Mouse (Mus musculus) cerebellum, adult 9-11 months (tissue): Measurements from ENCODE around the gene Rtl8a.
"Not testable (repeated sequence)": the region's sequence is repeated elsewhere in the genome, so short reads cannot be mapped to it uniquely, and the experiment has no call there.

ENCODE experiments used
- DNase-seq: peaks from one replicate; pipeline ENCODE4 v3.0.0; 2022

The Rtl8a gene

GRCm38 (mm10) chrX:53642980-53643961 is at the start of gene Rtl8a:
Rtl8a (minus strand) TSS chrX:53643682.
- peak; percentile 86 for DNase-seq

GRCm38 (mm10) chrX:53693141-53693540 is 49.7 kb upstream of the Rtl8a start:
- DNase-seq, result no peak

- no peak for DNase-seq
Observed at GRCm38 (mm10) chrX:53692065-53692464, 48.6 kb upstream of the Rtl8a start.

GRCm38 (mm10) chrX:53684676-53685075 is 41.2 kb upstream of the Rtl8a start:
- DNase-seq, result not testable (repeated sequence)

- not testable (repeated sequence) for DNase-seq
Observed at GRCm38 (mm10) chrX:53682650-53683049, 39.2 kb upstream of the Rtl8a start.

- DNase-seq, result peak; percentile 51
Observed at GRCm38 (mm10) chrX:53676943-53677342, 33.5 kb upstream of the Rtl8a start.

GRCm38 (mm10) chrX:53670696-53671095 is 27.2 kb upstream of the Rtl8a start:
- not testable (repeated sequence) for DNase-seq

GRCm38 (mm10) chrX:53670294-53670693 is 26.8 kb upstream of the Rtl8a start, which contains the start of gene Rtl8b:
Rtl8b (minus strand) TSS chrX:53670408.
- peak; percentile 92 for DNase-seq

- DNase-seq, result not testable (repeated sequence)
Observed at GRCm38 (mm10) chrX:53669557-53670270, 26.2 kb upstream of the Rtl8a start.

- DNase-seq, result not testable (repeated sequence)
Observed at GRCm38 (mm10) chrX:53652917-53653316, 9.4 kb upstream of the Rtl8a start.

- DNase-seq, result no peak
Observed at GRCm38 (mm10) chrX:53645885-53646284, 2.4 kb upstream of the Rtl8a start.

- peak; percentile 23 for DNase-seq
Observed at GRCm38 (mm10) chrX:53642604-53642979, 890 bp downstream of the Rtl8a start.

- not testable (repeated sequence) for DNase-seq
Observed at GRCm38 (mm10) chrX:53638107-53638506, 5.4 kb downstream of the Rtl8a start.

- not testable (repeated sequence) for DNase-seq
Observed at GRCm38 (mm10) chrX:53611395-53611794, 32.1 kb downstream of the Rtl8a start.

- peak; percentile 55 for DNase-seq
Observed at GRCm38 (mm10) chrX:53610571-53610970, 32.9 kb downstream of the Rtl8a start.

- DNase-seq, result not testable (repeated sequence)
Observed at GRCm38 (mm10) chrX:53608879-53609278, 34.6 kb downstream of the Rtl8a start, which contains the start of gene Gm14597. Gm14597 (minus strand) TSS chrX:53608979.

GRCm38 (mm10) chrX:53608122-53608813 is 35.2 kb downstream of the Rtl8a start:
- DNase-seq, result peak; percentile 60

- DNase-seq, result peak; percentile 83
Observed at GRCm38 (mm10) chrX:53607242-53608121, 36.0 kb downstream of the Rtl8a start, which contains the start of gene Rtl8c. Rtl8c (plus strand) TSS chrX:53608032.

- DNase-seq, result not testable (repeated sequence)
Observed at GRCm38 (mm10) chrX:53606176-53606575, 37.3 kb downstream of the Rtl8a start.

- peak; percentile 28 for DNase-seq
Observed at GRCm38 (mm10) chrX:53599993-53600392, 43.5 kb downstream of the Rtl8a start.
